Mouse (Mus musculus) forebrain, embryonic 11.5 days (tissue): ENCODE data around the gene Dhx37. TPM values are rescaled to one million over a fixed set of nuclear protein-coding genes. Genes with fewer than 3 reads are reported as not detected.
A peak's percentile ranks its signal among the peaks of the same experiment; 100 is the strongest.

ENCODE experiments used
- ATAC-seq: fragments of 200-750 bp; cut with Nextera tagmentation; replicated peaks from 2 replicates; pipeline ENCODE4 v1.8.0; 2017; ENCODE audit warnings: moderate TSS enrichment; ENCODE audit not compliant: low FRiP score
- DNase-seq: peaks from one replicate; pipeline ENCODE4 v3.0.0-alpha.2; 2017; ENCODE audit warnings: low spot score
- H3K27ac ChIP-seq: fragments of 300-500 bp; sonication (generic); 2 replicates; pipeline ENCODE4 v1.5.1; 2014; ENCODE audit warnings: low read depth, low read length
- H3K27me3 ChIP-seq: fragments of 300-500 bp; sonication (generic); 2 replicates; pipeline ENCODE4 v1.6.1; 2014; ENCODE audit warnings: mild to moderate bottlenecking, low read length, mixed read lengths; ENCODE audit not compliant: control insufficient read depth, insufficient read depth
- H3K36me3 ChIP-seq: fragments of 300-500 bp; sonication (generic); 2 replicates; pipeline ENCODE4 v1.6.1; 2014; ENCODE audit warnings: mild to moderate bottlenecking, low read length, moderate library complexity, mixed read lengths; ENCODE audit not compliant: control insufficient read depth, insufficient read depth
- H3K4me1 ChIP-seq: fragments of 300-500 bp; sonication (generic); replicated peaks from 2 replicates; pipeline ENCODE4 v1.6.1; 2014; ENCODE audit warnings: low read length, mixed read lengths; ENCODE audit not compliant: control insufficient read depth, insufficient read depth
- H3K4me2 ChIP-seq: fragments of 300-500 bp; sonication (generic); 2 replicates; pipeline ENCODE4 v1.6.1; 2014; ENCODE audit warnings: low read depth, mild to moderate bottlenecking, low read length, moderate library complexity, mixed read lengths; ENCODE audit not compliant: severe bottlenecking
- H3K4me3 ChIP-seq: fragments of 300-500 bp; sonication (generic); 2 replicates; pipeline ENCODE4 v1.5.1; 2014; ENCODE audit warnings: low read depth, low read length
- H3K9ac ChIP-seq: fragments of 300-500 bp; sonication (generic); 2 replicates; pipeline ENCODE4 v1.6.1; 2014; ENCODE audit warnings: low read length
- H3K9me3 ChIP-seq: fragments of 300-500 bp; sonication (generic); 2 replicates; pipeline ENCODE4 v1.6.1; 2016; ENCODE audit warnings: low read length, mixed read lengths; ENCODE audit not compliant: control insufficient read depth
- WGBS: fragments of 180-500 bp; shearing (Covaris S2); extraction: QIAGEN DNeasy Blood & Tissue Kit; methylation state at CpG from one replicate; pipeline ENCODE4 v1.1.7; 2014; 5-methylcytosine and 5-hydroxymethylcytosine counted together
- polyA plus RNA-seq: library from polyadenylated mRNA; unstranded; fragments of >200 nt; fragmentation: Nextera tagmentation; extraction: Ambion mirVana; gene quantifications from 2 replicates; pipeline ENCODE4 v1.2.1, GENCODE M21; 2014

Dhx37 gene
- polyA plus RNA-seq, 1 experiment from 2014 or later: 15.7 TPM

- whole genome bisulfite sequencing: under 1% methylated on average over 7 of the region's 7 CpGs
- H3K9ac ChIP-seq: peak overlapping the region; percentile 69
- no peak for DNase-seq
- H3K27ac ChIP-seq: peak overlapping the region; percentile 87; the same call in 1 of the 2 replicates
- peak overlapping the region; percentile 43 for H3K4me3 ChIP-seq
- peak overlapping the region; percentile 54 for H3K4me2 ChIP-seq
- ATAC-seq: no peak
- H3K27me3 ChIP-seq: no peaks in the 10 kb centered on the region
- no peaks in the 10 kb centered on the region; the same call in 1 of the 2 replicates for H3K4me1 ChIP-seq
- H3K9me3 ChIP-seq: no peaks in the 10 kb centered on the region
- no peaks in the 10 kb centered on the region for H3K36me3 ChIP-seq
Measured at GRCm38 (mm10) chr5:125404536-125404902, 29.4 kb downstream of the Dhx37 start.

- no peaks in the 10 kb centered on the region for H3K36me3 ChIP-seq
- peak overlapping the region; percentile 39 for H3K4me3 ChIP-seq
- peak overlapping the region; percentile 37; the same call in 1 of the 2 replicates for H3K9ac ChIP-seq
- H3K27ac ChIP-seq: no peak overlapping the region
- peak overlapping the region; percentile 58 for H3K4me2 ChIP-seq
- no peaks in the 10 kb centered on the region for H3K9me3 ChIP-seq
- no peaks in the 10 kb centered on the region; the same call in 1 of the 2 replicates for H3K4me1 ChIP-seq
- ATAC-seq: 0 out of 2 replicates have a peak, but pooled peaks have one; percentile 19
- WGBS: 9% methylated on average over 31 of the region's 31 CpGs
- H3K27me3 ChIP-seq: no peaks in the 10 kb centered on the region
- DNase-seq: peak; percentile 90
Measured at GRCm38 (mm10) chr5:125403481-125404465, 30.1 kb downstream of the Dhx37 start.

GRCm38 (mm10) chr5:125402991-125403390 is 30.9 kb downstream of the Dhx37 start:
- Histone ChIP-seq H3K9me3 (no peaks in the 10 kb centered on the region), H3K4me2 (0 out of 2 replicates have a peak overlapping the region, but pooled peaks have one; percentile 8), H3K27me3 (no peaks in the 10 kb centered on the region), H3K27ac (no peak overlapping the region), H3K4me3 (no peak overlapping the region), H3K36me3 (no peaks in the 10 kb centered on the region), H3K9ac (no peak overlapping the region), H3K4me1 (no peaks in the 10 kb centered on the region; the same call in 1 of the 2 replicates)
- DNase-seq: no peak
- 57% methylated on average over 6 of the region's 6 CpGs for WGBS
- no peak for ATAC-seq

- 55% methylated on average over 10 of the region's 10 CpGs for WGBS
- H3K4me3 ChIP-seq: no peak overlapping the region
- no peak overlapping the region for H3K27ac ChIP-seq
Measured at GRCm38 (mm10) chr5:125402476-125402875, 31.4 kb downstream of the Dhx37 start.

GRCm38 (mm10) chr5:125400903-125401302 is 33.0 kb downstream of the Dhx37 start:
- ATAC-seq (no peak), DNase-seq (no peak)
- H3K4me1 ChIP-seq: no peaks in the 10 kb centered on the region
- no peak overlapping the region for H3K4me3 ChIP-seq
- no peaks in the 10 kb centered on the region for H3K27me3 ChIP-seq
- H3K9ac ChIP-seq: no peak overlapping the region
- WGBS: 68% methylated on average over 7 of the region's 7 CpGs
- no peaks in the 10 kb centered on the region for H3K36me3 ChIP-seq
- H3K27ac ChIP-seq: no peak overlapping the region
- no peak overlapping the region for H3K4me2 ChIP-seq
- no peaks in the 10 kb centered on the region for H3K9me3 ChIP-seq

More at GRCm38 (mm10) chr5:125402476-125402875, 31.4 kb downstream of the Dhx37 start:
- H3K9ac ChIP-seq: no peak overlapping the region
- H3K36me3 ChIP-seq: no peaks in the 10 kb centered on the region
- H3K9me3 ChIP-seq: no peaks in the 10 kb centered on the region
- no peak overlapping the region for H3K4me2 ChIP-seq
- no peaks in the 10 kb centered on the region; the same call in 1 of the 2 replicates for H3K4me1 ChIP-seq
- DNase-seq (no peak), ATAC-seq (no peak)
- H3K27me3 ChIP-seq: no peaks in the 10 kb centered on the region

- Histone ChIP-seq H3K4me3 (no peak overlapping the region), H3K27me3 (no peaks in the 10 kb centered on the region), H3K36me3 (no peaks in the 10 kb centered on the region), H3K4me1 (peaks cover 18% of the 10 kb centered on the region), H3K9me3 (no peaks in the 10 kb centered on the region), H3K27ac (peak overlapping the region; percentile 98), H3K4me2 (peak overlapping the region; percentile 47; the same call in 1 of the 2 replicates), H3K9ac (peak overlapping the region; percentile 58; the same call in 1 of the 2 replicates)
- DNase-seq (no peak), ATAC-seq (no peak)
- 43% methylated on average over 3 of the region's 3 CpGs for WGBS
Measured at GRCm38 (mm10) chr5:125395008-125395407, 38.9 kb downstream of the Dhx37 start.

- Histone ChIP-seq H3K4me2 (peak overlapping the region; percentile 47), H3K36me3 (no peaks in the 10 kb centered on the region), H3K9ac (peak overlapping the region; percentile 61), H3K27me3 (no peaks in the 10 kb centered on the region), H3K27ac (peak overlapping the region; percentile 98), H3K4me3 (peak overlapping the region; percentile 20), H3K9me3 (no peaks in the 10 kb centered on the region), H3K4me1 (peaks cover 18% of the 10 kb centered on the region)
- 10% methylated on average over 23 of the region's 25 CpGs for WGBS
- ATAC-seq (peak; percentile 80), DNase-seq (peak; percentile 92)
Measured at GRCm38 (mm10) chr5:125393622-125394603, 40.0 kb downstream of the Dhx37 start.
